Mouse (Mus musculus) myocyte (in vitro differentiated cells): Measurements from ENCODE around the gene Ptprm.

ENCODE experiments used
- CEBPB ChIP-seq: IDR thresholded peaks from 2 replicates; pipeline ENCODE4 v1.6.1; 2011; ENCODE audit warnings: mild to moderate bottlenecking, moderate library complexity; ENCODE audit not compliant: poor library complexity, insufficient read depth, severe bottlenecking
- E2F4 ChIP-seq: IDR thresholded peaks from one replicate; pipeline ENCODE4 v1.6.1; 2011; ENCODE audit warnings: mild to moderate bottlenecking, control low read depth, moderate library complexity; ENCODE audit not compliant: insufficient read depth
- MAX ChIP-seq: IDR thresholded peaks from one replicate; pipeline ENCODE4 v1.6.1; 2011; ENCODE audit warnings: low read depth, mild to moderate bottlenecking, control low read depth
- MYOD1 ChIP-seq, 3 experiments: IDR thresholded peaks; one replicate each; pipeline ENCODE4 v1.6.1; 2011; ENCODE audit warnings: control low read depth in 2 of 3, low read depth in 2 of 3, mild to moderate bottlenecking in 2 of 3, moderate library complexity in 1 of 3; ENCODE audit not compliant: insufficient read length in 2 of 3, control insufficient read depth in 1 of 3
- POLR2A ChIP-seq: IDR thresholded peaks from one replicate; pipeline ENCODE4 v1.6.1; 2011; ENCODE audit warnings: low read depth, mild to moderate bottlenecking, control low read depth, moderate library complexity; ENCODE audit not compliant: insufficient read length
- POLR2AphosphoS2 ChIP-seq: IDR thresholded peaks from one replicate; pipeline ENCODE4 v1.6.1; 2011; ENCODE audit warnings: low read depth, control low read depth; ENCODE audit not compliant: insufficient read length
- SRF ChIP-seq: IDR thresholded peaks from one replicate; pipeline ENCODE4 v1.6.1; 2011; ENCODE audit warnings: low read depth; ENCODE audit not compliant: control insufficient read depth, insufficient read length
- TCF12 ChIP-seq: IDR thresholded peaks from one replicate; pipeline ENCODE4 v1.6.1; 2011; ENCODE audit warnings: mild to moderate bottlenecking, control low read depth; ENCODE audit not compliant: poor library complexity, insufficient read depth, severe bottlenecking
- USF1 ChIP-seq: IDR thresholded peaks from one replicate; pipeline ENCODE4 v1.6.1; 2011; ENCODE audit warnings: low read depth, mild to moderate bottlenecking, control low read depth, moderate library complexity

DNA sequence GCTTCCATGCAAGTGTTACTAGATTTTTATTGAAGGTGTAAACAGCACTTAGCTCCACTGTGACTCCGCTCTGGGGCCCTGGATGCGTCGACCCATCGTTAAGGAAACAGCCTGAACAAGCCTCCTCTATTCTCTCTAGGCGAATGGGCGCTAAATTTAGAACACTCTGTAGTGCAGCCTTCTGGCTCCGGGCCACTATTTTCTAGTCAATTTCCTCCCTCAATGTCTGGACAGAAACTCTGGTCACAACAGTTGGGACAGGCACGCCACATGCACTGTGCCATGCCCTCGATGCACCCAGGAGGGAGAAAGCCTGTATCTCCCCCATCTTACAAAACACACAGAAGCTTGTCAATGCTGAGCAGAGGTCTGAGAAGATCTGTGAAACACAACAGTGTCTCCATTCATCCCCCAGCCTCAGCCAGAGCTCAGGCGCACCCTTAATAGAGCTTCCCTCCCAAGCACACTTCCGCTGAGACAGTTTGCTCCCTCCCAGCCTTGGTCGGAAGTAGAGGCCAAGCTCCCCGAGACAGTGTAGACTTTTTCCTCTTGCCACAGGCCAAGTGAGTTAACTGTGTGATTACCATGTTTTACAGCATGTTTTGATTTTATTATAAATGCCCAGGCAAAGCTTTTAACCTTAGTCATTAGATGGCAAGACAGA, 220.7 kb downstream of the Ptprm start:
- no peak for TF ChIP-seq POLR2A
- no peak for TF ChIP-seq POLR2AphosphoS2
- TF ChIP-seq MAX: no peak
- no peak for TF ChIP-seq MYOD1 (IDR thresholded peaks at IDR 0.05; ENCODE audit: control insufficient read depth in 1 of 3, insufficient read length in 2 of 3, low read depth in 2 of 3)
- TF ChIP-seq SRF: no peak
- TF ChIP-seq TCF12: no peak
- TF ChIP-seq USF1: no peak
- no peak for TF ChIP-seq CEBPB
- TF ChIP-seq E2F4: no peak
